Mouse (Mus musculus): Measurements from ENCODE around the gene Slc22a20. TPM values are rescaled to one million over a fixed set of nuclear protein-coding genes. Genes with fewer than 3 reads are reported as not detected.

The Slc22a20 gene
- not detected in 4 replicates for total RNA-seq (2023; ENCODE audit: inconsistent age)

DNA sequence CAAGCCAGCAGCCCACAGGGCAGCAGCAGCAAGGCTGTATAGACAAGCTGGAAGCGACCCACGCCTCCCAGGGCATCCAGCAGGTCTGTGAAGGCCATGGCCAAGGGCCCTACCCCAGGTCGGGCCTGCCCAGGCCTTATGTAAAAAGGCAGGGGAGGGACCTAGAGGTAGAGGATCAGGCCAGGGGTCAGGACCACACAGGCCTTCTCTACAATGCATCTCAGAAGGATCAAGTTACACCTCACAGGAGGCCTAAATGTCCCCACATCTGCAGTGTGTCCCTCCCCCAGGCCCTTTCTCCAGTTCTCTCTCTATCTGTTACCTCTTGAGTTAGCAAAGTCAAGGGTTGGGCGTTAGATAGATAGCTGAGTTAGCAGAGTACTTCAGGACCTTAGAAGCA is at the start of gene Slc22a20:
Gene Slc22a20, minus strand, starts transcription at position 101 of the 400 bp plus-strand sequence.

DNA sequence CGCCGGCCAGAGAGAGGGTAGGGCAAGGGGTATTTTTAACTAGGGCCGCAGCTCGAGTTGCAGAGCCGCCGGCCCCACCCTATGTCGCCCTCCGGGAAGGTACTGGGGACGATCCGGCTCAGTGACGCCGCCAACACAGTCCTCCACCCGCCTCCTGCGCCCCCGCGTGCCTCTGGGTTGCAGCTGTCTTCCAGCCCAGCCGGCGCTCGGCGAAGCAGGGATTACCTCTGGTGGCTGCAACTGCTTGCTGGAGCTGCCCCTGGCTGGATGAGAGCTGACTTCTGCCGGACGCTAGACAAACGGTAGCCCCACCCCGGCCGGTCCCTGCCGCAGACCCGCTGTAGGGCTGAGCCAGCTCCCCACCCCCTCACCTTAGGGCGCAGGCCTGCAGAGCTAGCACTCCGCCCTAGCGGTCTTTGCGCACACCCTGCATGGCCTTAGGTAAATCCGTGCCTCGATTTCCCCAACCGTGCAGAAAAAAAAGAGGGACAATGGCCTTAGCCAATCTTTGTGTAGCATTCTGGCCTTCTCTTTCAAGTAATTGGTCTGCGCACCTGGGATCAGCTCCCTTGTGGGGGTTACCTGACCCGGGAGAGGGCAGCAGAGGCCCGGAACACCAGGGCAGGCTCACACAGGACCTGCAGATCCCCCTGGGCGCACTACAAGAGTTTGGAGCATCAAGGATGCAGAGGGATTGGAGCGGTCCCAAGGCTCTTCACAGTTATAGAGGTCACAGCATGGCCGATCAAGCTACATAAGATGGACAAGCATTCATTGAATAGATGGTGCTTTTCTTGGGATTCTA is 29.8 kb upstream of the Slc22a20 start, which contains the start of gene Capn1:
Gene Capn1, minus strand, starts transcription at position 387 of the 805 bp plus-strand sequence.

DNA sequence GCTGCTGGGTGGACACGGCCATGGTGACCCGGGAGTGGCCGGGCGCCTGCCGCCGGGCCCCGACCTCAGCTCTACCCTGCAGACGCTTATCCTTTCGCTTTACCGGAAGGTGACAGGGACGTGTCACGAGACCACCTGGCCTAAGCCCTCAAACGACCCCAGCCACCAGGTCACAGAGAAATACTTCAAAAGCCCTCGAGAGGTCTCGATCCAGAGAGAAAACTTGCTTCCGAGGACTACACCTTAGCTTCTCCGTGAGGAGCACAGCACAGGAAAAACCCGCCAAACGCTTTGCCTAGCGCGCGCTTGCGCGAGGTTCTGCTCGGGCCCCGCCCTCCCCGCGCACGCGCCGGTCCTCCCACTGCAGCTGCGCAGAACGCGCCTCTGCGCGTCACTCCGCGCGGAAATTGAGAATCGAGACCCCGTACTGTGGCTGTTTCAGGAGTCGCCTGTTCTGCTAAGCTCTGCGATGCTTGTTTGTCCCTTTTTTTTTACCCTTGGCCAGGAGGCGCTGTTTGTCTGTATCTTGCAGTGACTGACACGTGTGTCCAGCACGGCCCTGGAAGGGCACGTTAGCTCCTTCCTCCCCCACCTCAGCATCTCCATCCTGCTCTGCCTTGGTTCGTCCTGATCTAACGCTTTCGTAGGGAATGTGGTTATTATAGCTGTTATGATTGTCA is 21.9 kb downstream of the Slc22a20 start, which contains the start of gene Pola2:
Gene Pola2, minus strand, starts transcription at position 320 of the 680 bp plus-strand sequence.

DNA sequence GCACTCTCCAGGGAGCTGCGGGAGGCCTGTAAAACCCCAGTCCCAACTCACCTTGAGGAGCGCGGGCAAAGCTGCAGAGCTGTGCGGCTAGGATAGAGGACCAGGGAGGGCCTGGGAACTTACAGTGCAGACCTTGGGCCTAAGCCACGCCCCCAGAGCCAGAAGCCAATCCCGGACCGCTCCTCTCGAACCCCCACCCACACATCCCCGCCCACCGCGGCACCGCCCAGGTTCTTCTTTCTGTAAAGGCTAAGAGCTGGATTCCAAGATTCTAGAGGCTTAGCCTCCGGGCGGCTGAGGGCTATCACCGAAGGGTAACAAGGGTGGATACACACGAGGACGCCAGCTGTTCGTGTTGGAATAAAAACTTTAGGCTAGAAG is 61.2 kb downstream of the Slc22a20 start, which contains the start of gene Cdc42ep2:
Gene Cdc42ep2, minus strand, starts transcription at position 104 of the 381 bp plus-strand sequence.

Other genes starting within 250 kb of the Slc22a20 start
- 0.24 to 0.45 TPM in 2 of 4 replicates, not detected in the others for gene Ltbp3, start 245.2 kb downstream of the Slc22a20 start, total RNA-seq (2023; ENCODE audit: inconsistent age)
- gene Scyl1, start 214.7 kb downstream of the Slc22a20 start, total RNA-seq (2023; ENCODE audit: inconsistent age), result 74.4 to 97.3 TPM (median 80.0 TPM) in 4 replicates
- gene Frmd8, start 110.9 kb downstream of the Slc22a20 start, total RNA-seq (2023; ENCODE audit: inconsistent age), result 29.4 to 40.1 TPM (median 35.7 TPM) in 4 replicates
- 21.3 to 29.7 TPM (median 22.3 TPM) in 4 replicates for gene Slc25a45, start 108.3 kb downstream of the Slc22a20 start, total RNA-seq (2023; ENCODE audit: inconsistent age)
- 1.9 to 2.7 TPM (median 2.6 TPM) in 4 replicates for gene Tigd3, start 92.0 kb downstream of the Slc22a20 start, total RNA-seq (2023; ENCODE audit: inconsistent age)
- gene Dpf2, start 73.1 kb downstream of the Slc22a20 start, total RNA-seq (2023; ENCODE audit: inconsistent age), result 161 to 182 TPM (median 167 TPM) in 4 replicates
- gene Cdc42ep2, start 61.3 kb downstream of the Slc22a20 start, total RNA-seq (2023; ENCODE audit: inconsistent age), result 0.29 to 0.69 TPM (median 0.35 TPM) in 3 of 4 replicates, not detected in the other
- 73.1 to 80.6 TPM (median 74.2 TPM) in 4 replicates for gene Pola2, start 21.9 kb downstream of the Slc22a20 start, total RNA-seq (2023; ENCODE audit: inconsistent age)
- gene Capn1, start 29.8 kb upstream of the Slc22a20 start, total RNA-seq (2023; ENCODE audit: inconsistent age), result 82.1 to 108 TPM (median 91.6 TPM) in 4 replicates
- 176 to 196 TPM (median 188 TPM) in 4 replicates for gene Syvn1, start 60.4 kb upstream of the Slc22a20 start, total RNA-seq (2023; ENCODE audit: inconsistent age)
- gene Mrpl49, start 71.6 kb upstream of the Slc22a20 start, total RNA-seq (2023; ENCODE audit: inconsistent age), result 14.5 to 19.1 TPM (median 18.6 TPM) in 4 replicates
- gene Fau, start 71.7 kb upstream of the Slc22a20 start, total RNA-seq (2023; ENCODE audit: inconsistent age), result 3,370 to 3,487 TPM (median 3,432 TPM) in 4 replicates
- 11.7 to 16.6 TPM (median 12.9 TPM) in 4 replicates for gene Znhit2, start 75.0 kb upstream of the Slc22a20 start, total RNA-seq (2023; ENCODE audit: inconsistent age)
- gene Tm7sf2, start 82.2 kb upstream of the Slc22a20 start, total RNA-seq (2023; ENCODE audit: inconsistent age), result 9.3 to 20.4 TPM (median 16.4 TPM) in 4 replicates
- 88.4 to 98.7 TPM (median 94.0 TPM) in 4 replicates for gene Vps51, start 91.1 kb upstream of the Slc22a20 start, total RNA-seq (2023; ENCODE audit: inconsistent age)
- not detected in 4 replicates for gene Tmem262, start 93.9 kb upstream of the Slc22a20 start, total RNA-seq (2023; ENCODE audit: inconsistent age)
- 1.0 to 1.4 TPM in 2 of 4 replicates, not detected in the others for gene Gm28374, start 96.1 kb upstream of the Slc22a20 start, total RNA-seq (2023; ENCODE audit: inconsistent age)
- gene Zfpl1, start 98.8 kb upstream of the Slc22a20 start, total RNA-seq (2023; ENCODE audit: inconsistent age), result 52.4 to 58.0 TPM (median 54.3 TPM) in 4 replicates
- gene Cdca5, start 98.8 kb upstream of the Slc22a20 start, total RNA-seq (2023; ENCODE audit: inconsistent age), result 1.4 to 3.9 TPM (median 2.2 TPM) in 4 replicates
- gene AC131692.1, start 108.3 kb upstream of the Slc22a20 start, total RNA-seq (2023; ENCODE audit: inconsistent age), result not detected in 4 replicates
- gene Naaladl1, start 119.6 kb upstream of the Slc22a20 start, total RNA-seq (2023; ENCODE audit: inconsistent age), result not detected in 4 replicates
- 8.1 to 10.4 TPM (median 8.8 TPM) in 4 replicates for gene Sac3d1, start 132.5 kb upstream of the Slc22a20 start, total RNA-seq (2023; ENCODE audit: inconsistent age)
- 28.8 to 34.9 TPM (median 32.1 TPM) in 4 replicates for gene Snx15, start 142.2 kb upstream of the Slc22a20 start, total RNA-seq (2023; ENCODE audit: inconsistent age)
- not detected in 4 replicates for gene Batf2, start 154.8 kb upstream of the Slc22a20 start, total RNA-seq (2023; ENCODE audit: inconsistent age)
- 28.2 to 35.1 TPM (median 33.3 TPM) in 4 replicates for gene Arl2, start 155.4 kb upstream of the Slc22a20 start, total RNA-seq (2023; ENCODE audit: inconsistent age)
- not detected in 4 replicates for gene Majin, start 198.2 kb upstream of the Slc22a20 start, total RNA-seq (2023; ENCODE audit: inconsistent age)
- gene Gpha2, start 240.2 kb upstream of the Slc22a20 start, total RNA-seq (2023; ENCODE audit: inconsistent age), result not detected in 4 replicates
- gene Ppp2r5b, start 249.7 kb upstream of the Slc22a20 start, total RNA-seq (2023; ENCODE audit: inconsistent age), result 23.9 to 27.8 TPM (median 25.9 TPM) in 4 replicates

Measured in B cell, adult (primary cell).